Mouse (Mus musculus): ENCODE results near the gene Zbtb25. TPM values are rescaled to one million over a fixed set of nuclear protein-coding genes. Genes with fewer than 3 reads are reported as not detected.
A peak's percentile ranks its signal among the peaks of the same experiment; 100 is the strongest.

Gene Zbtb25
- polyA plus RNA-seq, 1 experiment: 10.2 TPM

GRCm38 (mm10) chr12:76303474-76303873 is 65.9 kb downstream of the Zbtb25 start:
- H3K4me1 ChIP-seq (ENCODE audit: control insufficient read depth, insufficient read depth, insufficient read length, low read length): peaks cover 17% of the 10 kb centered on the region
- H3K27ac ChIP-seq (replicated peaks; ENCODE audit: low read depth, low read length): no peak overlapping the region
- no peak overlapping the region for H3K4me3 ChIP-seq (ENCODE audit: insufficient read depth, low read depth, low read length)

GRCm38 (mm10) chr12:76300367-76300766 is 69.0 kb downstream of the Zbtb25 start:
- Histone ChIP-seq H3K4me3 (ENCODE audit: insufficient read depth, low read depth, low read length) (no peak overlapping the region), H3K4me1 (ENCODE audit: control insufficient read depth, insufficient read depth, insufficient read length, low read length) (no peaks in the 10 kb centered on the region), H3K27ac (replicated peaks; ENCODE audit: low read depth, low read length) (no peak overlapping the region)

- peak overlapping the region; percentile 72 for H3K27ac ChIP-seq (replicated peaks; ENCODE audit: low read depth, low read length)
- H3K4me3 ChIP-seq (ENCODE audit: insufficient read depth, low read depth, low read length): no peak overlapping the region
- H3K4me1 ChIP-seq (ENCODE audit: control insufficient read depth, insufficient read depth, insufficient read length, low read length): no peaks in the 10 kb centered on the region
These were observed 70.0 kb downstream of the Zbtb25 start for GRCm38 (mm10) chr12:76299361-76299906.

GRCm38 (mm10) chr12:76297830-76298229 is 71.6 kb downstream of the Zbtb25 start:
- Histone ChIP-seq H3K4me3 (ENCODE audit: insufficient read depth, low read depth, low read length) (no peak overlapping the region), H3K4me1 (ENCODE audit: control insufficient read depth, insufficient read depth, insufficient read length, low read length) (no peaks in the 10 kb centered on the region), H3K27ac (replicated peaks; ENCODE audit: low read depth, low read length) (peak overlapping the region; percentile 45)

Other genes with a start within 250 kb of the Zbtb25 start
- gene Esr2, start 192.3 kb downstream of the Zbtb25 start, polyA plus RNA-seq (2012; ENCODE audit: insufficient read depth, insufficient read length, missing spikeins): not detected in 2 replicates
- gene Tex21, start 122.9 kb downstream of the Zbtb25 start, polyA plus RNA-seq (2012; ENCODE audit: insufficient read depth, insufficient read length, missing spikeins): not detected in 2 replicates
- gene Mthfd1, start 114.3 kb downstream of the Zbtb25 start, polyA plus RNA-seq (2012; ENCODE audit: insufficient read depth, insufficient read length, missing spikeins): 14.7 and 15.1 TPM in 2 replicates
- 0.71 and 0.87 TPM in 2 replicates for gene Akap5, start 44.7 kb downstream of the Zbtb25 start, polyA plus RNA-seq (2012; ENCODE audit: insufficient read depth, insufficient read length, missing spikeins)
- gene Zbtb1, start 664 bp upstream of the Zbtb25 start, polyA plus RNA-seq (2012; ENCODE audit: insufficient read depth, insufficient read length, missing spikeins): 1.7 and 2.7 TPM in 2 replicates
- 1.3 and 3.1 TPM in 2 replicates for gene Hspa2, start 34.6 kb upstream of the Zbtb25 start, polyA plus RNA-seq (2012; ENCODE audit: insufficient read depth, insufficient read length, missing spikeins)
- not detected in 2 replicates for gene Ppp1r36, start 47.9 kb upstream of the Zbtb25 start, polyA plus RNA-seq (2012; ENCODE audit: insufficient read depth, insufficient read length, missing spikeins)
- gene Plekhg3, start 161.3 kb upstream of the Zbtb25 start, polyA plus RNA-seq (2012; ENCODE audit: insufficient read depth, insufficient read length, missing spikeins): 6.3 and 6.5 TPM in 2 replicates